Mouse (Mus musculus): ENCODE data around the gene Htr1f.

Gene Htr1f

GRCm38 (mm10) chr16:64875822-64876221 lies 229.8 kb downstream of the Htr1f start:
- no peak for ATAC-seq (ENCODE audit: insufficient number of reproducible peaks, low FRiP score, low TSS enrichment)

GRCm38 (mm10) chr16:64875384-64875783 lies 230.3 kb downstream of the Htr1f start:
- no peak for ATAC-seq (ENCODE audit: insufficient number of reproducible peaks, low FRiP score, low TSS enrichment)

Measured in cerebellum, adult (tissue).